Mouse (Mus musculus) brain, embryonic 14.5 days (tissue): ENCODE data around the gene Arhgef40.

Experiments
- CTCF ChIP-seq: fragments of 200-500 bp; IDR thresholded peaks from 2 replicates; pipeline ENCODE4 v1.5.1; 2012; ENCODE audit warnings: inconsistent platforms, mild to moderate bottlenecking, moderate library complexity, borderline replicate concordance; ENCODE audit not compliant: insufficient read depth, insufficient read length; ENCODE audit errors: extremely low read depth
- POLR2A ChIP-seq: fragments of 200-500 bp; IDR thresholded peaks from 2 replicates; pipeline ENCODE4 v1.6.1; 2012; ENCODE audit warnings: mild to moderate bottlenecking, inconsistent platforms, borderline replicate concordance; ENCODE audit not compliant: poor library complexity, insufficient read depth, insufficient read length, severe bottlenecking; ENCODE audit errors: extremely low read depth

- TF ChIP-seq POLR2A (no peak), CTCF (no peak)
These were observed 4.2 kb downstream of the Arhgef40 start for GRCm38 (mm10) chr14:51988731-51989130.
